Mouse (Mus musculus) ES-E14 (cell line): ENCODE measurements at regions not wholly inside any gene's neighbourhood (a gene's known extent, or its start where the extent isn't known, plus 50 kb on each side); places are given as distances from the start of the nearest gene placed in this dataset.

Source experiments
- CHD2 ChIP-seq: IDR thresholded peaks from 2 replicates; pipeline ENCODE4 v1.6.1; 2014; ENCODE audit warnings: mild to moderate bottlenecking, low read depth, low read length, inconsistent platforms
- MAFK ChIP-seq: IDR thresholded peaks from 2 replicates; pipeline ENCODE4 v1.6.1; 2014; ENCODE audit warnings: mild to moderate bottlenecking, low read depth, low read length, inconsistent platforms; ENCODE audit not compliant: insufficient read depth
- ZC3H11A ChIP-seq: IDR thresholded peaks from 2 replicates; pipeline ENCODE4 v1.6.1; 2012; ENCODE audit warnings: low read depth, mild to moderate bottlenecking, inconsistent platforms, low read length, borderline replicate concordance
- ZNF384 ChIP-seq: IDR thresholded peaks from 2 replicates; pipeline ENCODE4 v1.6.1; 2012; ENCODE audit warnings: low read depth, low read length, inconsistent platforms

GRCm38 (mm10) chr9:113458741-113459154, 249.3 kb downstream of the Pdcd6ip start:
- TF ChIP-seq MAFK, result no peak
- TF ChIP-seq CHD2, result no peak
- TF ChIP-seq ZNF384, result no peak
- no peak for TF ChIP-seq ZC3H11A
